21 mouse cellular contexts compared by ENCODE assay signal in genomic region chr7:66655471-66655870, GRCm38 (mm10).
"Had no signal": no experiment of that assay in that cellular context is flagged by ENCODE, and none has a peak within 500 bp of the region (broad histone marks: within the 10 kb centered on the region; RNA-seq: fewer than 3 reads in every experiment).

No protein-coding gene starts in this region.

- H3K4me2 ChIP-seq: liver, embryonic 12.5 days; liver, embryonic 15.5 days; lung, embryonic 14.5 days; midbrain, embryonic 13.5 days; neural tube, embryonic 13.5 days; stomach, embryonic 15.5 days had no signal

- H3K9ac ChIP-seq: liver, embryonic 12.5 days; liver, embryonic 15.5 days; lung, embryonic 14.5 days; midbrain, embryonic 13.5 days; neural tube, embryonic 13.5 days; stomach, embryonic 15.5 days had no signal

- ATAC-seq: hindbrain, postnatal 0 days; inflammation-experienced regulatory T-cells, adult 6 months; intestine, embryonic 16.5 days; liver, embryonic 12.5 days; lung, postnatal 0 days; midbrain, embryonic 13.5 days; midbrain, embryonic 16.5 days had no signal

- H3K4me1 ChIP-seq: liver, embryonic 15.5 days; stomach, embryonic 15.5 days had no signal

- H3K27me3 ChIP-seq: liver, embryonic 12.5 days; liver, embryonic 15.5 days; midbrain, embryonic 13.5 days; neural tube, embryonic 13.5 days; stomach, embryonic 15.5 days had no signal

- H3K9me3 ChIP-seq: liver, embryonic 12.5 days; liver, embryonic 15.5 days; midbrain, embryonic 13.5 days; neural tube, embryonic 13.5 days; stomach, embryonic 15.5 days had no signal

- H3K27ac ChIP-seq: hindbrain, postnatal 0 days; layer of hippocampus, adult 2 months; left cerebral cortex, adult 2 months; liver, embryonic 12.5 days; liver, embryonic 15.5 days; macrophage; midbrain, embryonic 13.5 days; neural tube, embryonic 13.5 days; stomach, embryonic 15.5 days had no signal

- H3K4me3 ChIP-seq: layer of hippocampus, adult 2 months; left cerebral cortex, adult 2 months; liver, embryonic 12.5 days; liver, embryonic 15.5 days; midbrain, embryonic 13.5 days; myocyte; neural tube, embryonic 13.5 days; stomach, embryonic 15.5 days had no signal

- DNase-seq: layer of hippocampus, adult 9-11 months; lung, embryonic 14.5 days; retina, postnatal 1 day; right cerebral cortex, postnatal 25 days; spleen, adult 18-20 months; thymus, adult 18-20 months; thymus, postnatal 36 days had no signal
